Mouse (Mus musculus): ENCODE results near the gene Lypd4. TPM values are rescaled to one million over a fixed set of nuclear protein-coding genes. Genes with fewer than 3 reads are reported as not detected.

Lypd4 gene
- total and polyA plus RNA-seq, 2 experiments from 2014 or later = 0.28 TPM; not detected in 1

DNA sequence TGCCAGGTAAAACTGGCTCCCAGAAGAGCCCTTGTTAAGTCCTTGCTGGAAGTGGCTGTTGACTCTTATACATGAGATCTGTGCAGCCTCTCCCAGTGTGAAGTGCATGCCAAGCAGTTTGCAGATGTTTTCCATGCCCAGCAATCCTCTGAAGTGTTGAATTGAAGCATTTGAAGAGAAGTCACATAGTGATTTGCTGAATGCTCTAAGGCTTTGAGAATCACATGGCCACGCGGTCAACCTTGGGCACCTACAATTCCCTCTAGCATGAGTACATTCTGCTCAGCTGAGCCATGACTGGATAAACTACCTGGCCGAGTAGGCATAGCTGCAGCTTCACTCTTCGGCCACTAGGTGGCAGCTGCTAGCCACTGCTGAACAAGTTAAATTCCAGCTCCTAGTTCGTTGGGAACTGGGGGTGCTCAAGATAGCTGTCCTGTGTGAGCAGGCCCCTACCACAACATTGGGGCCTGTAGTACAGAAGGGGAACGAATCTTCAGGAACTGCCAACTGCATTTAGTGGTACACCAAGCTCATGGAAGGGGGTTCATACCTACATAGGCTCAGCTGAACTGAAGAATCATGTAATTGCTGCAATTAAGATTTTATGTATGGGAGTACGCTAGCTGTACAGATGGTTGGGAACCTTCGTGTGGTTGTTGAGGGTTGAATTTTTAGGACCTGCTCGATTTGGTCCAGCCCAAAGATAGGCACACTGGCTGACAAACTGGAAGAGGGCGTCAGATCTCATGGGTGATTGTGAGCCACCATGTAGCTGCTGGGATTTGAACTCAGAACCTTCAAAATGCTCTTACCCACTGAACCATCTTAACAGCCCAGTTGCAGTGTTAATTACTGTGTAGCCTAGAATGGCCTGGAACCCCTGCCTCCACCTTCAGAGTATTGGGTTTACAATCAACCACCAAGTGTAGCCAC is 20.8 kb upstream of the Lypd4 start:
- Histone ChIP-seq H3K4me3 (ENCODE audit: low read depth, low read length) (no peak overlapping the region), H3K27ac (ENCODE audit: low read depth, low read length) (no peak overlapping the region)

DNA sequence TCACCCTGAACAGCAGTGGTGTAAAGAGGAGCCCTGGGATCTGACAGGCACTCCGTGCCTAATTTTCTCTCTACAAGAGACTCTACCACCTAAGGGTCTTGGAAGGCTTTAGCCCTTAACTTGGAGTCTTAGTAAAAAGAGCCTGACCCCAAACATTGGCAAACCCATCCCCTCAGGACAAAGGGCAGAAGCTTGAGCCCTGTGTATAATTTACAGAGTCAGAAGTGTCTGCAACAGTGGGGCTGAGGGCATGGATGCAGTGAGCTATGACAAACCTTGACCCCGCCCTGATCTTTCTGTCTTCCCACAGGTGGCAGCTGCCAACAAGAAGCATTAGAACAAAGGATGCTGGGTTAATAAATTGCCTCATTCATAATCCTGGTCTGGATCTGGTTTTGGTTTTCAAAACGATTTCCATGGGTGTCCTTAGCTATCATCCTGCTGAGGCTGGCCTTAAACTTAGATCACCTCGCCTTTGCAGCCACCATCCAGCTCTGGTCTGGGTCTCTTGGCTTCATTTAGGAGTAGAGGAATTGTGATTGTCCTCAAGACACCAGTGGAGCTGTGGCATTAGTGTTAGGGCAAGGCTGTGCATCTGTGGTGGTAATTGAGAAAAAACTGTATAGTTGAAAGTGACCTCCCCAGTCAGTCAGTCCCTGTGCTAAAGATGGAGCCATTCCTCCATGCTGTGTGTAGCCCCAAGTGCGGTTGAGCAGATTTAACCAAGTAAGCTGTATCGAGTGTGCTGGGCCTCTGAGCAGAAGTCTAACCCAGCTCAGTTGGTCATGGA is 19.9 kb upstream of the Lypd4 start:
- TF ChIP-seq CTCF (IDR thresholded peaks at IDR 0.05) = no peak
- H3K36me3 ChIP-seq (ENCODE audit: insufficient read depth, low read length) = peaks cover 34% of the 10 kb centered on the region
- no peak overlapping the region for H3K27ac ChIP-seq (ENCODE audit: low read depth, low read length)
- ATAC-seq (ENCODE audit: low FRiP score) (no peak), DNase-seq (ENCODE audit: low spot score) (no peak)
- H3K4me1 ChIP-seq (ENCODE audit: insufficient read depth, low read length) = peaks cover 9% of the 10 kb centered on the region
- no peaks in the 10 kb centered on the region for H3K9me3 ChIP-seq (ENCODE audit: low read length)
- no peak overlapping the region for H3K4me3 ChIP-seq (ENCODE audit: low read depth, low read length)
- H3K4me2 ChIP-seq (ENCODE audit: low read depth, low read length, poor library complexity, severe bottlenecking) = no peak overlapping the region
- H3K27me3 ChIP-seq (ENCODE audit: insufficient read depth, low read length) = no peaks in the 10 kb centered on the region
- H3K9ac ChIP-seq (replicated peaks; ENCODE audit: low read length, poor library complexity, severe bottlenecking) = no peak overlapping the region
- WGBS = 84% methylated on average over 6 of the region's 6 CpGs

More for the DNA sequence above, 20.8 kb upstream of the Lypd4 start:
- Histone ChIP-seq H3K27me3 (ENCODE audit: insufficient read depth, low read length) (no peaks in the 10 kb centered on the region), H3K4me1 (ENCODE audit: insufficient read depth, low read length) (peaks cover 9% of the 10 kb centered on the region), H3K36me3 (ENCODE audit: insufficient read depth, low read length) (peaks cover 34% of the 10 kb centered on the region), H3K9me3 (ENCODE audit: low read length) (no peaks in the 10 kb centered on the region), H3K4me2 (ENCODE audit: low read depth, low read length, poor library complexity, severe bottlenecking) (no peak overlapping the region), H3K9ac (replicated peaks; ENCODE audit: low read length, poor library complexity, severe bottlenecking) (no peak overlapping the region)
- ATAC-seq (ENCODE audit: low FRiP score) (peak; percentile 55; the same call in 1 of the 2 replicates), DNase-seq (ENCODE audit: low spot score) (peak; percentile 86)
- peak; percentile 99 for TF ChIP-seq CTCF (IDR thresholded peaks at IDR 0.05)
- 29% methylated on average over 10 of the region's 10 CpGs for WGBS

DNA sequence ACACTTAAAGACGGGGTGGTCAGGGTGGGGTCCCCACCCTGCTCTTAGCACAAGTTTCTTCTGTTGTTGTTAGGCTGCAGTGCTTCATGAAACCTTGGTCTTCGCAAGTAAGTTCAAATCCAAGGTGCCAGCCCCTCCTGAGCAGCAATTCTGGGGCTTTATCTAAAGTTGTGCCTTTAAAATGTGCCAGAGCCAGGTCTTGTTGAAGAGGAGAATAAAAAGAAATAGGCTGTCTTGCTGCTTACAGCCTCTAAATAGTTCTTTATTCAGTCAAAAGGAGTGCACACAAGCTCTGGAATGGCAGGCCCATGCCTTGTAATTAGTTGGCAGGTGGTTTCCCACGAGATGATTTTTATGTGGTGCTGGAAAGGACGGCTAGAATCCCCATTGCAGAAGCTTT is 17.4 kb upstream of the Lypd4 start:
- peaks cover 9% of the 10 kb centered on the region for H3K4me1 ChIP-seq (ENCODE audit: insufficient read depth, low read length)
- no peaks in the 10 kb centered on the region for H3K27me3 ChIP-seq (ENCODE audit: insufficient read depth, low read length)
- no peak overlapping the region for H3K27ac ChIP-seq (ENCODE audit: low read depth, low read length)
- no peak for TF ChIP-seq CTCF (IDR thresholded peaks at IDR 0.05)
- 77% methylated on average over 4 of the region's 4 CpGs for WGBS
- H3K4me3 ChIP-seq (ENCODE audit: low read depth, low read length) = no peak overlapping the region
- H3K9ac ChIP-seq (replicated peaks; ENCODE audit: low read length, poor library complexity, severe bottlenecking) = 0 out of 2 replicates have a peak overlapping the region, but pooled peaks have one; percentile 13
- H3K4me2 ChIP-seq (ENCODE audit: low read depth, low read length, poor library complexity, severe bottlenecking) = no peak overlapping the region
- H3K36me3 ChIP-seq (ENCODE audit: insufficient read depth, low read length) = peaks cover 34% of the 10 kb centered on the region
- no peak for DNase-seq (ENCODE audit: low spot score)
- H3K9me3 ChIP-seq (ENCODE audit: low read length) = no peaks in the 10 kb centered on the region
- ATAC-seq (ENCODE audit: low FRiP score) = no peak

DNA sequence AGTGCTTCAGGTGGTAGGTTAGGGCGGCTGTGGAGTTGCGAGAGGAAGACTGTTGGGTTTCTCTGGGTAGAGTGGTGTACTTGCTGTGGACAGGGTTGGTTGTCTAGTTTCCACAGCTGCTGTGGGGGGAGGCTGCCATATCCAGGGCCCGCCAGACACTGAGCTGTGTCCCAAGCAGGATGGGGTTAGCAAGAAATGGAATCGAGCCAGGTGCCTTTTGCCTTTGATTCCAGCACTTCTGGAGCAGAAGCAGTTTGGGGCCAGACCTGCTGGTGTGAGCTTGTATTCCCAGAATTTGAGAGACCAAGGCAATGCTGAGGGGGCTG is 16.5 kb upstream of the Lypd4 start:
- Histone ChIP-seq H3K27me3 (ENCODE audit: insufficient read depth, low read length) (no peaks in the 10 kb centered on the region), H3K9ac (replicated peaks; ENCODE audit: low read length, poor library complexity, severe bottlenecking) (peak overlapping the region; percentile 99), H3K4me1 (ENCODE audit: insufficient read depth, low read length) (peaks cover 9% of the 10 kb centered on the region), H3K27ac (ENCODE audit: low read depth, low read length) (no peak overlapping the region), H3K4me3 (ENCODE audit: low read depth, low read length) (no peak overlapping the region), H3K36me3 (ENCODE audit: insufficient read depth, low read length) (peaks cover 34% of the 10 kb centered on the region), H3K9me3 (ENCODE audit: low read length) (no peaks in the 10 kb centered on the region), H3K4me2 (ENCODE audit: low read depth, low read length, poor library complexity, severe bottlenecking) (peak overlapping the region; percentile 76)
- 71% methylated on average over 4 of the region's 4 CpGs for WGBS
- no peak for TF ChIP-seq CTCF (IDR thresholded peaks at IDR 0.05)
- DNase-seq (ENCODE audit: low spot score) (no peak), ATAC-seq (ENCODE audit: low FRiP score) (no peak)

DNA sequence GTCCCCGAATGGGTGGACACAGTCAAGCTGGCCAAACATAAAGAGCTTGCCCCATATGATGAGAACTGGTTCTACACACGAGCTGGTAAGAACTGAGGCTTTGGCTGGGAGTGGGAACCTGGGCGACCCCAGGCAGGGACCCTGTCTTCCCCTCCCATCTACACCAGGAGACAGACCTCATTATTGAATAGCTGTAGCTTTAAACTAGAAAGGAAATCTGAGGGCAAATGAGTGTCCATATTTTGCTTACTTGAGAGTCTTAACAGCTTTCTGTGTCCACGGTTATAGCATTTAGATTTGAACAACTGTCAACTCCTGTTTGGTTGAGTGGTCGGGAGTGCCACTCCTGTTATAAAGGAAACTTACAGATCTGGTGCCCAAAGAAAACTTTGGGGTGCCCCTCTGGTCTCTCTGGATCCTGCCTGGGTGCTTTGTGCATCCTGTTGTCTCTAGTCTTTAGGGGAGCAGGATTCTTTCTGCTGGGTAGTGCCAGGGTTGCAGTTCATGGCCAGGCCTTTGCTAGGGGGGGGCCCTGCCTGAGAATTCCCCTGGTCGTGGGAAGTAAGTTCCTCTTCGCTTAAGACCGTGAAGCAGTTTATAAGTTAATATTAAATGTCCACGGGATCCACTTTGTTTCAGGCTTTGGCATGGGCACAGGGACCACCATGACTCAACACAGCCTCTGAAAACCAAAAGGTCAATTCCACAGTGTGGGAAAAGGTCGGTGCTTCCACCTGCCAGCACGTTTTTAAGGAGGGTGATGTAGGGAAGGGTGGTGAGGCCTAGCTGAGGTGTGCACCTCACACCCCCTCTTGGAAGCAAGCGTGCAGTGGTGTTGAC is 15.9 kb upstream of the Lypd4 start:
- no peak for TF ChIP-seq CTCF (IDR thresholded peaks at IDR 0.05)
- WGBS = 40% methylated on average over 12 of the region's 12 CpGs
- peak overlapping the region; percentile 99 for H3K4me3 ChIP-seq (ENCODE audit: low read depth, low read length)
- ATAC-seq (ENCODE audit: low FRiP score) (no peak), DNase-seq (ENCODE audit: low spot score) (no peak)
- peak overlapping the region; percentile 99 for H3K9ac ChIP-seq (replicated peaks; ENCODE audit: low read length, poor library complexity, severe bottlenecking)
- no peaks in the 10 kb centered on the region for H3K9me3 ChIP-seq (ENCODE audit: low read length)
- peaks cover 34% of the 10 kb centered on the region for H3K36me3 ChIP-seq (ENCODE audit: insufficient read depth, low read length)
- no peak overlapping the region for H3K27ac ChIP-seq (ENCODE audit: low read depth, low read length)
- peaks cover 9% of the 10 kb centered on the region for H3K4me1 ChIP-seq (ENCODE audit: insufficient read depth, low read length)
- H3K27me3 ChIP-seq (ENCODE audit: insufficient read depth, low read length) = no peaks in the 10 kb centered on the region
- peak overlapping the region; percentile 76 for H3K4me2 ChIP-seq (ENCODE audit: low read depth, low read length, poor library complexity, severe bottlenecking)
